Mouse (Mus musculus) stomach, embryonic 14.5 days (tissue): ENCODE measurements around the gene 6430548M08Rik. TPM values are rescaled to one million over a fixed set of nuclear protein-coding genes. Genes with fewer than 3 reads are reported as not detected.

Source experiments
- ATAC-seq: fragments of 200-750 bp; cut with Nextera tagmentation; 2 replicates; pipeline ENCODE4 v1.8.0; 2017; ENCODE audit warnings: low read depth, moderate TSS enrichment; ENCODE audit not compliant: insufficient number of reproducible peaks, insufficient read depth, low FRiP score
- H3K27ac ChIP-seq: fragments of 300-500 bp; sonication (generic); 2 replicates; pipeline ENCODE4 v1.5.1; 2014; ENCODE audit warnings: mild to moderate bottlenecking, low read length, moderate library complexity, mixed read lengths
- H3K27me3 ChIP-seq: fragments of 300-500 bp; sonication (generic); 2 replicates; pipeline ENCODE4 v1.6.1; 2014; ENCODE audit warnings: low read length, control low read depth, mixed read lengths; ENCODE audit not compliant: control insufficient read depth, insufficient read depth
- H3K36me3 ChIP-seq: fragments of 300-500 bp; sonication (generic); 2 replicates; pipeline ENCODE4 v1.6.1; 2014; ENCODE audit warnings: mild to moderate bottlenecking, control low read depth, low read length, moderate library complexity, mixed read lengths; ENCODE audit not compliant: control insufficient read depth, insufficient read depth
- H3K4me1 ChIP-seq: fragments of 300-500 bp; sonication (generic); 2 replicates; pipeline ENCODE4 v1.6.1; 2014; ENCODE audit warnings: low read length, control low read depth, mixed read lengths; ENCODE audit not compliant: control insufficient read depth, insufficient read depth
- H3K4me2 ChIP-seq: fragments of 300-500 bp; sonication (generic); replicated peaks from 2 replicates; pipeline ENCODE4 v1.6.1; 2014; ENCODE audit warnings: low read depth, low read length, control low read depth
- H3K4me3 ChIP-seq: fragments of 300-500 bp; sonication (generic); 2 replicates; pipeline ENCODE4 v1.5.1; 2014; ENCODE audit warnings: low read depth, low read length, control low read depth
- H3K9ac ChIP-seq: fragments of 300-500 bp; sonication (generic); replicated peaks from 2 replicates; pipeline ENCODE4 v1.6.1; 2014; ENCODE audit warnings: low read depth, mild to moderate bottlenecking, control low read depth, low read length, moderate library complexity, mixed read lengths
- H3K9me3 ChIP-seq: fragments of 300-500 bp; sonication (generic); 2 replicates; pipeline ENCODE4 v1.6.1; 2016; ENCODE audit warnings: low read depth, low read length, control low read depth; ENCODE audit not compliant: control insufficient read depth
- WGBS: fragments of 180-500 bp; shearing (Covaris S2); extraction: QIAGEN DNeasy Blood & Tissue Kit; methylation state at CpG from one replicate; pipeline ENCODE4 v1.1.7; 2014; 5-methylcytosine and 5-hydroxymethylcytosine counted together
- polyA plus RNA-seq: library from polyadenylated mRNA; unstranded; fragments of >200 nt; fragmentation: Nextera tagmentation; extraction: Ambion mirVana; gene quantifications from 2 replicates; pipeline ENCODE4 v1.2.1, GENCODE M21; 2014

6430548M08Rik gene
- polyA plus RNA-seq, 1 experiment from 2014 or later, result 6.6 TPM

GRCm38 (mm10) chr8:120136618-120137017 lies 22.7 kb downstream of the 6430548M08Rik start:
- H3K27me3 ChIP-seq, result no peaks in the 10 kb centered on the region
- no peaks in the 10 kb centered on the region for H3K9me3 ChIP-seq
- H3K4me1 ChIP-seq, result no peaks in the 10 kb centered on the region
- no peak for ATAC-seq
- WGBS, result 53% methylated on average over 7 of the region's 7 CpGs
- H3K4me3 ChIP-seq, result no peak overlapping the region
- no peak overlapping the region for H3K9ac ChIP-seq
- H3K36me3 ChIP-seq, result no peaks in the 10 kb centered on the region
- H3K4me2 ChIP-seq, result no peak overlapping the region
- H3K27ac ChIP-seq, result no peak overlapping the region

- no peaks in the 10 kb centered on the region for H3K36me3 ChIP-seq
- no peak for ATAC-seq
- 85% methylated on average over 2 of the region's 2 CpGs for WGBS
- no peak overlapping the region for H3K4me3 ChIP-seq
- no peak overlapping the region for H3K9ac ChIP-seq
- no peak overlapping the region for H3K4me2 ChIP-seq
- no peaks in the 10 kb centered on the region for H3K9me3 ChIP-seq
- H3K27me3 ChIP-seq, result no peaks in the 10 kb centered on the region
- H3K4me1 ChIP-seq, result no peaks in the 10 kb centered on the region
- H3K27ac ChIP-seq, result no peak overlapping the region
Measured at GRCm38 (mm10) chr8:120138958-120139357, 25.0 kb downstream of the 6430548M08Rik start.

- 46% methylated on average over 3 of the region's 3 CpGs for WGBS
- Histone ChIP-seq H3K4me3 (no peak overlapping the region), H3K9me3 (no peaks in the 10 kb centered on the region), H3K4me1 (no peaks in the 10 kb centered on the region), H3K27ac (no peak overlapping the region), H3K27me3 (no peaks in the 10 kb centered on the region), H3K9ac (no peak overlapping the region), H3K36me3 (no peaks in the 10 kb centered on the region), H3K4me2 (no peak overlapping the region)
- no peak for ATAC-seq
Measured at GRCm38 (mm10) chr8:120140769-120141168, 26.8 kb downstream of the 6430548M08Rik start.

GRCm38 (mm10) chr8:120143911-120144651 lies 30.1 kb downstream of the 6430548M08Rik start:
- no peaks in the 10 kb centered on the region for H3K27me3 ChIP-seq
- H3K9ac ChIP-seq, result no peak overlapping the region
- H3K9me3 ChIP-seq, result no peaks in the 10 kb centered on the region
- no peak overlapping the region for H3K4me2 ChIP-seq
- no peak for ATAC-seq
- no peaks in the 10 kb centered on the region for H3K36me3 ChIP-seq
- no peak overlapping the region for H3K4me3 ChIP-seq
- H3K4me1 ChIP-seq, result no peaks in the 10 kb centered on the region
- 58% methylated on average over 15 of the region's 15 CpGs for WGBS
- H3K27ac ChIP-seq, result no peak overlapping the region

- Histone ChIP-seq H3K4me2 (no peak overlapping the region), H3K9me3 (no peaks in the 10 kb centered on the region), H3K36me3 (no peaks in the 10 kb centered on the region), H3K9ac (no peak overlapping the region), H3K4me1 (no peaks in the 10 kb centered on the region), H3K4me3 (no peak overlapping the region), H3K27ac (0 out of 2 replicates have a peak overlapping the region, but pooled peaks have one; percentile 10), H3K27me3 (no peaks in the 10 kb centered on the region)
- ATAC-seq, result no peak
- 44% methylated on average over 12 of the region's 12 CpGs for WGBS
Measured at GRCm38 (mm10) chr8:120144652-120145301, 30.8 kb downstream of the 6430548M08Rik start.

- Histone ChIP-seq H3K36me3 (no peaks in the 10 kb centered on the region), H3K9ac (no peak overlapping the region), H3K4me1 (no peaks in the 10 kb centered on the region), H3K27ac (no peak overlapping the region), H3K4me3 (no peak overlapping the region), H3K9me3 (no peaks in the 10 kb centered on the region), H3K27me3 (no peaks in the 10 kb centered on the region), H3K4me2 (no peak overlapping the region)
- WGBS, result 85% methylated on average over 1 of the region's 1 CpGs
- ATAC-seq, result no peak
Measured at GRCm38 (mm10) chr8:120146051-120146450, 32.1 kb downstream of the 6430548M08Rik start.

GRCm38 (mm10) chr8:120150028-120150427 lies 36.1 kb downstream of the 6430548M08Rik start:
- Histone ChIP-seq H3K4me1 (no peaks in the 10 kb centered on the region; the same call in 1 of the 2 replicates), H3K9ac (no peak overlapping the region), H3K27ac (no peak overlapping the region), H3K27me3 (no peaks in the 10 kb centered on the region), H3K36me3 (no peaks in the 10 kb centered on the region), H3K4me3 (no peak overlapping the region), H3K4me2 (no peak overlapping the region), H3K9me3 (no peaks in the 10 kb centered on the region)
- no peak for ATAC-seq
- 48% methylated on average over 12 of the region's 12 CpGs for WGBS

GRCm38 (mm10) chr8:120151151-120151550 lies 37.2 kb downstream of the 6430548M08Rik start:
- Histone ChIP-seq H3K9me3 (no peaks in the 10 kb centered on the region), H3K4me2 (no peak overlapping the region), H3K27ac (no peak overlapping the region), H3K4me3 (no peak overlapping the region), H3K27me3 (no peaks in the 10 kb centered on the region), H3K36me3 (no peaks in the 10 kb centered on the region), H3K4me1 (no peaks in the 10 kb centered on the region; the same call in 1 of the 2 replicates), H3K9ac (no peak overlapping the region)
- ATAC-seq, result no peak
- 77% methylated on average over 9 of the region's 9 CpGs for WGBS
